Mouse (Mus musculus) lung, postnatal 0 days (tissue): ENCODE measurements around the gene Eif4h.

ENCODE experiments used
- CTCF ChIP-seq: IDR thresholded peaks from 2 replicates; pipeline ENCODE4 v1.5.1; 2016; ENCODE audit warnings: antibody characterized with exemption, mild to moderate bottlenecking
- EP300 ChIP-seq: IDR thresholded peaks from 2 replicates; pipeline ENCODE4 v1.6.1; 2016; ENCODE audit warnings: antibody characterized with exemption, mild to moderate bottlenecking, control low read depth

- TF ChIP-seq CTCF = no peak
- TF ChIP-seq EP300 = no peak
Measured at GRCm38 (mm10) chr5:134607121-134607520, 32.2 kb downstream of the Eif4h start.
